Mouse (Mus musculus): ENCODE measurements around the gene Mfsd6.

- TF ChIP-seq CTCF (IDR thresholded peaks at IDR 0.05; ENCODE audit: low read depth, low read length) (no peak), POLR2A (IDR thresholded peaks at IDR 0.05; ENCODE audit: insufficient read depth, low read length) (no peak), EP300 (IDR thresholded peaks at IDR 0.05; ENCODE audit: insufficient read depth, low read depth, low read length) (no peak)
Measured at GRCm38 (mm10) chr1:52683550-52683949, 43.7 kb downstream of the Mfsd6 start.

Data from ES-Bruce4 (cell line).